In genomic region chr11:44833351-44833996, GRCm38 (mm10) we compare ENCODE assay signal across 9 mouse cellular contexts.
DNase-seq lines count a peak whose midpoint lies in the region; ATAC-seq and TF ChIP-seq lines count a peak whose summit lies in the region.
"Had no signal": no experiment of that assay in that cellular context is flagged by ENCODE, and none has a peak within 500 bp of the region (broad histone marks: within the 10 kb centered on the region; RNA-seq: fewer than 3 reads in every experiment).

No protein-coding gene starts in this region.

- WGBS in cerebellum, adult 2 months: 55% methylated on average over 18 of the region's 18 CpGs
- WGBS in forebrain, embryonic 16.5 days: 16% methylated on average over 18 of the region's 18 CpGs
- WGBS in midbrain, embryonic 15.5 days: 21% methylated on average over 18 of the region's 18 CpGs

- no peaks in the 10 kb centered on the region for H3K4me1 ChIP-seq in cerebellum, adult 2 months (ENCODE audit: control insufficient read depth, insufficient read depth, low read length)
- peaks cover 17% of the 10 kb centered on the region for H3K4me1 ChIP-seq in forebrain, embryonic 16.5 days (replicated peaks; ENCODE audit: control insufficient read depth, insufficient read depth, low read length)
- peaks cover 35% of the 10 kb centered on the region for H3K4me1 ChIP-seq in midbrain, embryonic 15.5 days

- intact Hi-C loops in heart, postnatal 25 days (cut with DNase I): no loop called here

- TF ChIP-seq POLR2A in cerebellum, adult 2 months (IDR thresholded peaks at IDR 0.05; ENCODE audit: borderline replicate concordance, insufficient read depth, low read length): no peak

- peak; percentile 86 for DNase-seq in heart, adult 11 months
- DNase-seq in heart, postnatal 25 days (ENCODE audit: low spot score): no peak
- peak; percentile 24 to 40 for DNase-seq in cerebellum, adult 2 months
- DNase-seq in gastrocnemius, postnatal 25 days: no peak
- no peak for DNase-seq in kidney, adult 11 months
- DNase-seq in T-cell, adult 2 months (ENCODE audit: low spot score): no peak
- DNase-seq: thymus, postnatal 36 days had no signal

- no peak for TF ChIP-seq CTCF in cerebellum, adult 2 months (IDR thresholded peaks at IDR 0.05; ENCODE audit: borderline replicate concordance, insufficient read depth, low read depth, low read length)

- ATAC-seq in forebrain, embryonic 16.5 days: peak; percentile 18; the same call in 1 of the 2 replicates
- ATAC-seq in midbrain, embryonic 15.5 days (replicated peaks): no peak; the same call in 1 of the 2 replicates

- H3K27me3 ChIP-seq in cerebellum, adult 2 months (ENCODE audit: control insufficient read depth, insufficient read depth, low read length): no peaks in the 10 kb centered on the region
- H3K27me3 ChIP-seq in forebrain, embryonic 16.5 days (replicated peaks; ENCODE audit: control insufficient read depth, insufficient read depth, low read length): peaks cover 37% of the 10 kb centered on the region
- no peaks in the 10 kb centered on the region for H3K27me3 ChIP-seq in midbrain, embryonic 15.5 days (replicated peaks)

- H3K9me3 ChIP-seq in forebrain, embryonic 16.5 days (ENCODE audit: control insufficient read depth, low read length): no peaks in the 10 kb centered on the region
- no peaks in the 10 kb centered on the region for H3K9me3 ChIP-seq in midbrain, embryonic 15.5 days

- no peaks in the 10 kb centered on the region for H3K36me3 ChIP-seq in forebrain, embryonic 16.5 days (ENCODE audit: control insufficient read depth, insufficient read depth)
- H3K36me3 ChIP-seq in midbrain, embryonic 15.5 days (replicated peaks): no peaks in the 10 kb centered on the region

- H3K4me3 ChIP-seq in cerebellum, adult 2 months (replicated peaks; ENCODE audit: insufficient read depth, low read depth, low read length): no peak overlapping the region
- peak overlapping the region; percentile 10 for H3K4me3 ChIP-seq in forebrain, embryonic 16.5 days (replicated peaks; ENCODE audit: low read length)
- H3K4me3 ChIP-seq in midbrain, embryonic 15.5 days: no peak overlapping the region

- H3K27ac ChIP-seq in cerebellum, adult 2 months (ENCODE audit: insufficient read depth, low read length): no peak overlapping the region
- H3K27ac ChIP-seq in forebrain, embryonic 16.5 days (ENCODE audit: low read length): no peak overlapping the region
- H3K27ac ChIP-seq in midbrain, embryonic 15.5 days: peak overlapping the region; percentile 72

- no peak overlapping the region for H3K9ac ChIP-seq in forebrain, embryonic 16.5 days (replicated peaks; ENCODE audit: low read depth, low read length)
- no peak overlapping the region; the same call in 1 of the 2 replicates for H3K9ac ChIP-seq in midbrain, embryonic 15.5 days

- H3K4me2 ChIP-seq in forebrain, embryonic 16.5 days (ENCODE audit: low read length): peak overlapping the region; percentile 43
- peak overlapping the region; percentile 45 for H3K4me2 ChIP-seq in midbrain, embryonic 15.5 days

Comparison
In these comparisons a context has a peak if more than half of its experiments do, and no peak if none do; other contexts are left out.
1. DNase-seq: peak in heart, adult 11 months (single experiment) and cerebellum, adult 2 months (2 of 2); none in heart, postnatal 25 days (single experiment), gastrocnemius, postnatal 25 days (single experiment), kidney, adult 11 months (single experiment) and T-cell, adult 2 months (single experiment).